Mouse (Mus musculus): ENCODE measurements around the gene Awat2. TPM values are rescaled to one million over a fixed set of nuclear protein-coding genes. Genes with fewer than 3 reads are reported as not detected.

Gene Awat2
- polyA plus RNA-seq, 1 experiment from 2014 or later, result 0.71 TPM

MicroRNA genes within 50 kb of the gene (microRNA counts, 519-probe panel; counts per million panel counts)
- 3,328 counts per million, percentile 20 among the panel's probes with 10 or more counts for microRNA mmu-miR-676

Other genes starting within 250 kb of the Awat2 start
- not detected in 2 replicates for gene Otud6a, start 13.7 kb downstream of the Awat2 start, polyA plus RNA-seq (2014; fragmentation: Nextera tagmentation; extraction: Ambion mirVana)
- gene Igbp1, start 51.6 kb upstream of the Awat2 start, polyA plus RNA-seq (2014; fragmentation: Nextera tagmentation; extraction: Ambion mirVana), result 42.0 and 45.0 TPM in 2 replicates
- not detected in 2 replicates for gene Dgat2l6, start 82.1 kb upstream of the Awat2 start, polyA plus RNA-seq (2014; fragmentation: Nextera tagmentation; extraction: Ambion mirVana)
- not detected in 2 replicates for gene Awat1, start 129.5 kb upstream of the Awat2 start, polyA plus RNA-seq (2014; fragmentation: Nextera tagmentation; extraction: Ambion mirVana)
- gene P2ry4, start 152.2 kb upstream of the Awat2 start, polyA plus RNA-seq (2014; fragmentation: Nextera tagmentation; extraction: Ambion mirVana), result not detected in 2 replicates
- gene Arr3, start 162.8 kb upstream of the Awat2 start, polyA plus RNA-seq (2014; fragmentation: Nextera tagmentation; extraction: Ambion mirVana), result 0.11 TPM in 1 of 2 replicates, not detected in the other
- 39.7 and 40.7 TPM in 2 replicates for gene Kif4, start 183.0 kb upstream of the Awat2 start, polyA plus RNA-seq (2014; fragmentation: Nextera tagmentation; extraction: Ambion mirVana)
- 144 and 145 TPM in 2 replicates for gene Pdzd11, start 183.9 kb upstream of the Awat2 start, polyA plus RNA-seq (2014; fragmentation: Nextera tagmentation; extraction: Ambion mirVana)